In the genomic region with DNA sequence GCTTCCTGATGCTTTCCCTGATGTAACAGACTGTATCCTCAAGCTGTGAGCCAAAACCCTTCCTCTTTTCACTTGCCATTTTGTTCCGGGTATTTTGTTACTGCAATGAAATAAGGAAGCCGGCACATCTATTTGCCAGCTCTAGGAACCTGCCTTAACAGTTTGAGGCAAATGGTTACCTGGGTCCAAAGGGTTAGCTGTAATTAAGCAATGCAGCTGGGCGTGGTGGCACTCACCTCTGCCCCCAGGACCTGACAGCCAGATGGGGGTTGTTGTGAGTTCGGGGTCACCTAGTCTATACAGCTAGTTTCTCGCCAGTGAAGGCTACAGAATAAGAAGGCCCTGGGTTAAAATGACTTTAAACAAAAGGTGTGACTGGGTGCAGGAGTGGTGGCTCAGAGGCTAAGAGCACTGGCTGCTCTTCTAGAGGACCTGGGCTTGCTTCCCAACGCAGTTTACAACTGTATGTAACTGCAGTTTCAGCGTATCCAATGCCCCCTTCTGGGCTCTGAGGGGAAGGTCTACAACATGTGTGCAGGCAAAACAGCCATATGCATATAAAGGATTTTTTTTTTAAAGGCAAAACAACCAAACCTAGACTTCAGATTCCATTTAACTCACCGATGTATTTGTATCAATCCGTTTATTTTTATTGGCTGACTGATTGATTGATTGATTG, we compare ENCODE assay signal across 27 mouse cellular contexts. TPM values are rescaled to one million over a fixed set of nuclear protein-coding genes. Genes with fewer than 3 reads are reported as not detected.
DNase-seq lines count a peak whose midpoint lies in the region; ATAC-seq and TF ChIP-seq lines count a peak whose summit lies in the region.
"Had no signal": no experiment of that assay in that cellular context is flagged by ENCODE, and none has a peak within 500 bp of the region (broad histone marks: within the 10 kb centered on the region; RNA-seq: fewer than 3 reads in every experiment).

No protein-coding gene starts in this region.

- H3K4me3 ChIP-seq in liver, embryonic 16.5 days (ENCODE audit: low read depth, low read length): no peak overlapping the region
- H3K4me3 ChIP-seq in liver, postnatal 0 days (ENCODE audit: low read depth, low read length): no peak overlapping the region
- H3K4me3 ChIP-seq in small intestine, adult 2 months (ENCODE audit: low read depth, low read length): no peak overlapping the region
- H3K4me3 ChIP-seq: embryonic facial prominence, embryonic 15.5 days; forebrain, embryonic 12.5 days; heart, embryonic 10.5 days; heart, embryonic 15.5 days; megakaryocyte, embryonic 14.5 days; midbrain, embryonic 13.5 days had no signal

- no peak overlapping the region for H3K9ac ChIP-seq in liver, embryonic 16.5 days (ENCODE audit: low read depth, low read length)
- H3K9ac ChIP-seq in liver, postnatal 0 days (replicated peaks): no peak overlapping the region
- H3K9ac ChIP-seq: embryonic facial prominence, embryonic 15.5 days; forebrain, embryonic 12.5 days; heart, embryonic 15.5 days; liver, embryonic 14.5 days; midbrain, embryonic 13.5 days had no signal

- TF ChIP-seq POLR2A in small intestine, adult 2 months (IDR thresholded peaks at IDR 0.05; ENCODE audit: low read depth, low read length): no peak

- H3K9me3 ChIP-seq in liver, embryonic 16.5 days (replicated peaks; ENCODE audit: control insufficient read depth, low read length): no peaks in the 10 kb centered on the region
- H3K9me3 ChIP-seq in liver, postnatal 0 days (ENCODE audit: low read length): no peaks in the 10 kb centered on the region
- H3K9me3 ChIP-seq: embryonic facial prominence, embryonic 15.5 days; forebrain, embryonic 12.5 days; heart, embryonic 10.5 days; heart, embryonic 15.5 days; midbrain, embryonic 13.5 days had no signal

- no peak overlapping the region for H3K4me2 ChIP-seq in liver, embryonic 16.5 days (ENCODE audit: low read depth, low read length)
- no peak overlapping the region for H3K4me2 ChIP-seq in liver, postnatal 0 days (ENCODE audit: low read depth, low read length)
- H3K4me2 ChIP-seq: embryonic facial prominence, embryonic 15.5 days; forebrain, embryonic 12.5 days; heart, embryonic 15.5 days; midbrain, embryonic 13.5 days had no signal

- 0 out of 2 replicates have a peak, but pooled peaks have one; percentile 27 for ATAC-seq in liver, embryonic 16.5 days (ENCODE audit: low read depth)
- ATAC-seq in liver, postnatal 0 days: no peak
- ATAC-seq: hindbrain, embryonic 16.5 days; midbrain, embryonic 13.5 days had no signal

- no peak for TF ChIP-seq CTCF in liver, postnatal 0 days (IDR thresholded peaks at IDR 0.05; ENCODE audit: low read depth)
- no peak for TF ChIP-seq CTCF in small intestine, adult 2 months (IDR thresholded peaks at IDR 0.05; ENCODE audit: extremely low read depth, insufficient read length, insufficient replicate concordance, low read depth, low read length)

- WGBS in liver, embryonic 16.5 days (ENCODE audit: insufficient replicate concordance): 65% methylated on average over 9 of the region's 9 CpGs
- 67% methylated on average over 9 of the region's 9 CpGs for WGBS in liver, postnatal 0 days (ENCODE audit: insufficient replicate concordance)
- 63% methylated on average over 9 of the region's 9 CpGs for WGBS in small intestine, adult 2 months

- DNase-seq in liver, postnatal 0 days: no peak
- DNase-seq in ES-CJ7 (ENCODE audit: low read depth, low spot score): peak; percentile 78
- peak; percentile 51 for DNase-seq in R1 (ENCODE audit: low read depth, low spot score)
- DNase-seq in right cerebral cortex, postnatal 14 days: no peak
- no peak for DNase-seq in embryo, embryonic 10 days (ENCODE audit: low spot score)
- DNase-seq: adrenal gland, postnatal 10 days; cerebellum, adult 11-12 months; cerebellum, adult 9-11 months; gastrocnemius, postnatal 25 days; heart, adult 11 months; kidney, postnatal 14 days; left cerebral cortex, postnatal 4 days; lung, postnatal 4 days; right cerebral cortex, postnatal 25 days; spleen, adult 18-20 months; thymus, adult 18-20 months; thymus, postnatal 25 days had no signal

- H3K36me3 ChIP-seq in liver, embryonic 16.5 days (ENCODE audit: control insufficient read depth, insufficient read depth): no peaks in the 10 kb centered on the region
- H3K36me3 ChIP-seq in liver, postnatal 0 days (replicated peaks; ENCODE audit: insufficient read depth, low read length): no peaks in the 10 kb centered on the region
- H3K36me3 ChIP-seq in small intestine, adult 2 months (ENCODE audit: control insufficient read depth, insufficient read depth, low read length): peaks cover 4% of the 10 kb centered on the region
- H3K36me3 ChIP-seq: embryonic facial prominence, embryonic 15.5 days; forebrain, embryonic 12.5 days; heart, embryonic 10.5 days; heart, embryonic 15.5 days; midbrain, embryonic 13.5 days had no signal

- no peaks in the 10 kb centered on the region for H3K4me1 ChIP-seq in liver, embryonic 16.5 days (ENCODE audit: control insufficient read depth, low read depth, low read length)
- H3K4me1 ChIP-seq in liver, postnatal 0 days (ENCODE audit: insufficient read depth): no peaks in the 10 kb centered on the region
- peaks cover 11% of the 10 kb centered on the region for H3K4me1 ChIP-seq in small intestine, adult 2 months (ENCODE audit: control insufficient read depth, insufficient read depth, insufficient read length, low read length)
- H3K4me1 ChIP-seq: embryonic facial prominence, embryonic 15.5 days; forebrain, embryonic 12.5 days; heart, embryonic 15.5 days; midbrain, embryonic 13.5 days had no signal

- no peaks in the 10 kb centered on the region for H3K27me3 ChIP-seq in liver, embryonic 16.5 days (ENCODE audit: control insufficient read depth, insufficient read depth, low read depth, low read length)
- H3K27me3 ChIP-seq in liver, postnatal 0 days (ENCODE audit: insufficient read depth, low read length): no peaks in the 10 kb centered on the region
- no peaks in the 10 kb centered on the region for H3K27me3 ChIP-seq in small intestine, adult 2 months (ENCODE audit: control insufficient read depth, insufficient read depth, low read length)
- H3K27me3 ChIP-seq: embryonic facial prominence, embryonic 15.5 days; forebrain, embryonic 12.5 days; heart, embryonic 15.5 days; midbrain, embryonic 13.5 days had no signal

- no peak for TF ChIP-seq EP300 in liver, postnatal 0 days (IDR thresholded peaks at IDR 0.05; ENCODE audit: low read depth)

- no peak overlapping the region for H3K27ac ChIP-seq in liver, embryonic 16.5 days (ENCODE audit: low read length)
- no peak overlapping the region for H3K27ac ChIP-seq in liver, postnatal 0 days (ENCODE audit: low read depth)
- peak overlapping the region; percentile 81 for H3K27ac ChIP-seq in small intestine, adult 2 months (ENCODE audit: insufficient read depth, low read depth, low read length)
- H3K27ac ChIP-seq: embryonic facial prominence, embryonic 15.5 days; forebrain, embryonic 12.5 days; heart, embryonic 10.5 days; heart, embryonic 15.5 days; liver, embryonic 14.5 days; midbrain, embryonic 13.5 days had no signal

RNA-seq across cellular contexts. Expression of a gene that starts 11.0 kb away (rescaled TPM):
- 5.1 and 5.5 TPM in 2 replicates for polyA plus RNA-seq in liver, embryonic 16.5 days (2015; fragmentation: Nextera tagmentation; extraction: Ambion mirVana)
- polyA plus RNA-seq in liver, postnatal 0 days (2015; fragmentation: Nextera tagmentation; extraction: Ambion mirVana): 5.3 and 5.4 TPM in 2 replicates
- 35.0 and 64.7 TPM in 2 replicates for polyA plus RNA-seq in small intestine, adult 2 months (2012; rRNA removed)

Comparison
In these comparisons a context has a peak if more than half of its experiments do, and no peak if none do; other contexts are left out.
1. DNase-seq: peak in ES-CJ7 (single experiment) and R1 (single experiment); none in liver, postnatal 0 days (single experiment), right cerebral cortex, postnatal 14 days (single experiment) and embryo, embryonic 10 days (single experiment).